Mouse (Mus musculus) liver, embryonic 16.5 days (tissue): ENCODE results near the gene Gatb. TPM values are rescaled to one million over a fixed set of nuclear protein-coding genes. Genes with fewer than 3 reads are reported as not detected.
"Not testable (repeated sequence)": the region's sequence is repeated elsewhere in the genome, so short reads cannot be mapped to it uniquely, and the experiment has no call there.

Source experiments
- ATAC-seq: fragments of 200-750 bp; cut with Nextera tagmentation; 2 replicates; pipeline ENCODE4 v1.8.0; 2017; ENCODE audit warnings: low read depth, mild to moderate bottlenecking, moderate number of reproducible peaks, moderate library complexity
- H3K27ac ChIP-seq: fragments of 300-500 bp; sonication (generic); 2 replicates; pipeline ENCODE4 v1.5.1; 2014; ENCODE audit warnings: mild to moderate bottlenecking, low read length
- H3K27me3 ChIP-seq: fragments of 300-500 bp; sonication (generic); 2 replicates; pipeline ENCODE4 v1.6.1; 2014; ENCODE audit warnings: low read depth, low read length, mixed read lengths; ENCODE audit not compliant: control insufficient read depth, insufficient read depth
- H3K36me3 ChIP-seq: fragments of 300-500 bp; sonication (generic); 2 replicates; pipeline ENCODE4 v1.6.1; 2014; ENCODE audit warnings: mild to moderate bottlenecking; ENCODE audit not compliant: control insufficient read depth, insufficient read depth
- H3K4me1 ChIP-seq: fragments of 300-500 bp; sonication (generic); 2 replicates; pipeline ENCODE4 v1.6.1; 2014; ENCODE audit warnings: low read depth, low read length, mixed read lengths; ENCODE audit not compliant: control insufficient read depth
- H3K4me2 ChIP-seq: fragments of 300-500 bp; sonication (generic); 2 replicates; pipeline ENCODE4 v1.6.1; 2014; ENCODE audit warnings: low read depth, low read length, mixed read lengths
- H3K4me3 ChIP-seq: fragments of 300-500 bp; sonication (generic); 2 replicates; pipeline ENCODE4 v1.5.1; 2014; ENCODE audit warnings: low read depth, mild to moderate bottlenecking, low read length
- H3K9ac ChIP-seq: fragments of 300-500 bp; sonication (generic); 2 replicates; pipeline ENCODE4 v1.6.1; 2014; ENCODE audit warnings: low read depth, low read length
- H3K9me3 ChIP-seq: fragments of 300-500 bp; sonication (generic); replicated peaks from 2 replicates; pipeline ENCODE4 v1.6.1; 2016; ENCODE audit warnings: low read length; ENCODE audit not compliant: control insufficient read depth
- WGBS: fragments of 180-500 bp; shearing (Covaris S2); extraction: QIAGEN DNeasy Blood & Tissue Kit; methylation state at CpG from one replicate; pipeline ENCODE4 v1.1.7; 2014; ENCODE audit not compliant: insufficient replicate concordance; 5-methylcytosine and 5-hydroxymethylcytosine counted together
- polyA plus RNA-seq: library from polyadenylated mRNA; unstranded; fragments of >200 nt; fragmentation: Nextera tagmentation; extraction: Ambion mirVana; gene quantifications from 2 replicates; pipeline ENCODE4 v1.2.1, GENCODE M21; 2015

Gene Gatb
- polyA plus RNA-seq, 1 experiment from 2014 or later = 16.9 TPM

DNA sequence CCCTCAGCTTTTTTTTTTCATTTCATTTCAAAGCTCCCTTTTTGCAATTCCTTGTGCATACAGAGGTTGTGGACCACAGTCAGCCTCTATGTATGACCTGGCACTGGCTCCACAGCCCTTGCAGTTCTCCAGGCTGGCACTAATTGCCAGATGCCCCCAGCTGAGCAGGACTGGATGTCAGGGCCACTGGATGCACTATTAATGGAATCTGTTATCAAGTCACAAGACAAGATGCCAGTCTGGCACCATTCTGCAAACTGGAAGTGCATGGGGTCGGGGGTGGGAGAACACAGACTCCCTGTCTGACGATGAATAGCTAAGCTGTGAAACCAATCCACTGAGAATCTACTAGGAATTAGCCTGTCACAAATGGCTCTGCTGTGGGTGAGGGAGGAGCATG is 22.6 kb upstream of the Gatb start:
- H3K9me3 ChIP-seq = no peaks in the 10 kb centered on the region
- ATAC-seq = no peak

DNA sequence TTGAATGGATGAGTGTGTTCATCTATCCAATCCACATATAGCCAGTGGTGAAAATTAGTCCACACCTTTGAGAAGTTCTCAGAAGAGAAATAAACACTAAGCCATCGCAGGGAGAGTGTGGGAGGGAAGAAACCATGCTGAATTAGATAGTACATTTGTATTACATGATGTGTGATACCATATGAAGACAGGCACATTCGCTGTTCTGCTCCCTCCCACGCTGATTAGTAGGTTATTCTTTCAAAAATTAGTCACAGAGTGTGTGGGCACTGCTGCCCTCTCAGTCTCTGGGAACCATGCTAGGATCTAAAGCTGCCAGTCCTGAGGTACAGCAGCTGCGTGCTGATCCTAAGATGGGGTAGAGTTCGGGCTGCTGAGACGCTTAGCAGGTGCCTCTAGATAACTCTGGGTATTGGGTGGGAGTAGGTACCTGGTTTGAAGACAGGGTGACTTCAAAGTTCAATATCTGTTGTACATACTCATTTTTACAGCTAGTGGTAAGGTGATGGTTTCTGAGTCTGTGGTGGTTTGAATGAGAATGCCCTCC is 20.1 kb upstream of the Gatb start:
- no peak overlapping the region for H3K9ac ChIP-seq
- H3K36me3 ChIP-seq = no peaks in the 10 kb centered on the region
- no peak overlapping the region for H3K4me2 ChIP-seq
- H3K9me3 ChIP-seq = no peaks in the 10 kb centered on the region
- ATAC-seq = no peak
- no peaks in the 10 kb centered on the region for H3K4me1 ChIP-seq
- WGBS = 68% methylated on average over 6 of the region's 6 CpGs
- no peak overlapping the region for H3K27ac ChIP-seq
- no peaks in the 10 kb centered on the region for H3K27me3 ChIP-seq
- no peak overlapping the region for H3K4me3 ChIP-seq

More for the DNA sequence above, 22.6 kb upstream of the Gatb start:
- no peaks in the 10 kb centered on the region for H3K27me3 ChIP-seq
- H3K9ac ChIP-seq = no peak overlapping the region
- no peak overlapping the region for H3K4me2 ChIP-seq
- no peak overlapping the region for H3K4me3 ChIP-seq
- WGBS = 67% methylated on average over 2 of the region's 2 CpGs
- H3K27ac ChIP-seq = no peak overlapping the region
- H3K4me1 ChIP-seq = no peaks in the 10 kb centered on the region
- H3K36me3 ChIP-seq = no peaks in the 10 kb centered on the region

DNA sequence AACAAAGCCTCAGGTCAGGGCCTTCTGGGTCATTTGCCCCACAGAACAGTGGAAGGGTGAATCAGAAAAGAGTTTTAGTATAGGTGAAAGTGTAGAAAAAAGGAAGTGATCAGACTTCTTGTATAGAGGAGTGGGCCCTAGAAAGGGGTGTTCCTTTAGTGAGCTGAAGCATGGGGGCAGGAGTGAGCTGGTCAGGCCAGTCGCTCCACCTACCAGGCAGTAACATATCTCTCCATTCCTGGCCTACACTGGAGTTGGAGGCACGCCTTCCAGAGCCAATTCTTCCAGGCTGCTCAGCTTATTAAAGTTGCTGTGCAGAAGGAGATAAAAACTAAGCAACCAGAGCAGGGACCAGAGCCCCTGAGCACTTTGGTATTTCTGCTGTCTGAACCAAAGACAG is 9.3 kb upstream of the Gatb start:
- 22% methylated on average over 2 of the region's 2 CpGs for WGBS
- Histone ChIP-seq H3K9me3 (no peaks in the 10 kb centered on the region), H3K4me3 (no peak overlapping the region), H3K4me1 (no peaks in the 10 kb centered on the region), H3K27ac (no peak overlapping the region), H3K27me3 (no peaks in the 10 kb centered on the region), H3K36me3 (no peaks in the 10 kb centered on the region), H3K9ac (no peak overlapping the region), H3K4me2 (no peak overlapping the region)
- no peak for ATAC-seq

DNA sequence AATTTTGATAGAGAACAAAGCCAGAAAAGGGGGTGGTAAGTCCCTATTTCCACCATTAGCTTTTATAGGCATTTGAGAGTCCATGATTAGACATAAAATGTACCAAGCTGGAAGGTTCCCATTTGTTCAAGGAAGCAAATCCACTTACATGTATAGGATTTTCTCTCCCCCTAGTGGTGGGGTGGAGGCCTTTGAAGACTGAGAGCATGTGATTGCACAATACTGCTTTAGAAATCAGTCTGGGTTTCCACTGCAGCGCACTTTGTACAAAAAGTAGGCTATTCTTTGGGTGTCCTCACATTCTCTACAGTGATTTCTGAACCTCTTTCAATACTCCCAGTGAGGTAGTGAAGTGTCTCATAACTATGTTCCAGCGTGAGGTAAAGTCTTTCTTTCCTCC is 2.6 kb upstream of the Gatb start:
- Histone ChIP-seq H3K4me2 (no peak overlapping the region), H3K4me1 (peaks cover 3% of the 10 kb centered on the region), H3K36me3 (no peaks in the 10 kb centered on the region), H3K9me3 (no peaks in the 10 kb centered on the region), H3K4me3 (no peak overlapping the region), H3K27me3 (no peaks in the 10 kb centered on the region), H3K9ac (no peak overlapping the region), H3K27ac (no peak overlapping the region)
- no peak for ATAC-seq
- WGBS = 50% methylated on average over 2 of the region's 2 CpGs

DNA sequence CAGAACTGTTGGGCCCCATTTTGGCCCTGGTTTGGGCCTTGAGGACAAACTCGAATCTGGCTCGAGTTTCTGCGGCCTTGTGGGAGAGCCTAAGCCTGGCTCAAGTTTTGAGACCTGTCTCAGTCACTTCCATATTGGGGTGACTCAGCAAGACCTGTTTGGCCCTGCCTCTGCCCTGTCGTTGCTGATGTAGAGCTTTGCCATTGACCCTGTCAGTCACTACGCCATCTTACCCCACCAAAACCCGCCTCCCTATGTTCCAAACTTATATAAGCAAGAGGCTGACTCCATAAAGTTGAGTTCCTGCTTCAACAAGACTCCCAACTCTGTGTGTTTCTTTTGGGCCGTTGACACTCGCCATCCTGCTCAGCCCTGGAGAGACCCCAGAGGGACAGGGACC is 1.4 kb upstream of the Gatb start:
- H3K36me3 ChIP-seq, H3K27ac ChIP-seq, ATAC-seq, H3K4me1 ChIP-seq, H3K27me3 ChIP-seq, H3K4me3 ChIP-seq, H3K4me2 ChIP-seq, H3K9ac ChIP-seq, H3K9me3 ChIP-seq: not testable (repeated sequence)
- 80% methylated on average over 8 of the region's 8 CpGs for WGBS

DNA sequence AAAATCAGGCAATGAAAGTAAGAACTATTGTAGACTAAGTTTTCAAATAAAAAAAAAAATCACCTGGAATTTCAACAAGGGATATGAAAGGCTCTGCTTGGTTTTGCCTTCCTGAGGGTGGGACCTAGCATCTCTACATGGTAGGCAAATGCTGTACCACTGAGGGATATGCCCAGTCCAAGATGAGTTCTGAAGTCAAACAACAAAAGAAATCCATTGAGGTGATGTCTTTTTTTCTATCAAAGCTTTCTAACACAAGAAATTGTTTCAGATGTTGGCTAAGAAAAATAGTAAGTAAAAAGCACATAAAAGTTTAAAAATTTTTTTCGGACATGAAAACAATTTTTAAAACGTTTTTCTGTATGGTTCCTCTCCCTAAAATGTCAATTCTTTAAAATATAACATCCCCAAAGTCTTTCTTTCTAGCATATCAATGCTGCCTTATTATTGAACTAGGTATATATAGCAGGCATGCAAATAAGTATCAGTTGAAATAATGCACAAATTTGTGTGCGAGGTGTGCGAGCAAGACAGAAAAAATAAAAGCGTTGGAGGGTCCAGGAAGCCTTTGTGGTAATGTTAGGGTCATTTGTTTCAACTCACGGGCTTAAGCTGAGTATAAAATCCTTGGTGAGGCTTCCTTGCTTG is 579 bp upstream of the Gatb start:
- no peaks in the 10 kb centered on the region for H3K9me3 ChIP-seq
- ATAC-seq = no peak
- H3K4me1 ChIP-seq = peaks cover 3% of the 10 kb centered on the region
- H3K9ac ChIP-seq = peak overlapping the region; percentile 53; the same call in 1 of the 2 replicates
- H3K27ac ChIP-seq = peak overlapping the region; percentile 45; the same call in 1 of the 2 replicates
- no peaks in the 10 kb centered on the region for H3K27me3 ChIP-seq
- peak overlapping the region; percentile 88 for H3K4me2 ChIP-seq
- no peaks in the 10 kb centered on the region for H3K36me3 ChIP-seq
- 17% methylated on average over 6 of the region's 6 CpGs for WGBS
- H3K4me3 ChIP-seq = peak overlapping the region; percentile 81

DNA sequence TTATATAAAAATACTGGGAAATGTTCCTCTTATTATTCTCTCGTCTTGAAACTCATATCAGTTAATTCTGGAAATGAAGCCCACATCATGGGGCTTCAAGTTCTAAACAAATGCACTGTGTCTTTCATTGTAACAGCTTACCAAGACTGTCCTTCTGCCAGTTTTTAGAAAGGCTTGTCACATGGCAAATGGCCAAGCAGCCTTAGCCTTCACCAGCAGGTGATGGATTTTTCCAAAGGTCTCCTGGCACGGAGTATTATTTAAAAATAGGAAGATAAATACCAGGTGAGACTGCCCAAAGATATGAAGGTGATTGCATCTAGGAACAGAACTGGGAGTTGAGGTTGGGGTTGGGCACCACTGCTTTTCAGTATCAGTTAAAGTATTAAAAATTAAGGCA is 8.8 kb downstream of the Gatb start:
- no peak for ATAC-seq
- Histone ChIP-seq H3K27me3 (no peaks in the 10 kb centered on the region), H3K4me3 (no peak overlapping the region), H3K9ac (no peak overlapping the region), H3K36me3 (no peaks in the 10 kb centered on the region), H3K27ac (no peak overlapping the region), H3K9me3 (no peaks in the 10 kb centered on the region), H3K4me1 (peaks cover 2% of the 10 kb centered on the region; the same call in 1 of the 2 replicates), H3K4me2 (no peak overlapping the region)
- 55% methylated on average over 2 of the region's 2 CpGs for WGBS

DNA sequence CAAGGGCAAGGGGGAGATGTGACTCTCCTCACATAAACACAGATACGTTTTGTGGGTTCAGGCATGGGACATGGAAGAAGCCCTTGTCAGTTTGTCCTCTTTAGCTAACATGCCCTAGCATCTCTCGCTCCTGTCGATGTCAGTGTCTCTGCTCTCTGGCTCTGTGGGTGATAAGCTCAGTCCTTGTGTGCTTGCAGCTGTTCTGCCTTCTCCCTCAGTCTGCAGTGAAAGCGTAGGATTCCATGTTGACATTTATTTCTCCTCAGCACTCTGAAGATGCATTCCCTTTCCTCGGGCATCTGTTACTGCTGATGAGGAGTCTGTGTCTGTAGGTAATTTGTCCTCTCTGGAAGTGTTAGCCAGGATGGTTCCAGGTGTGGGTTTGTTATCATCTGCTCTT is 9.3 kb downstream of the Gatb start:
- Histone ChIP-seq H3K27ac (no peak overlapping the region), H3K36me3 (no peaks in the 10 kb centered on the region), H3K4me1 (peaks cover 2% of the 10 kb centered on the region; the same call in 1 of the 2 replicates), H3K9me3 (no peaks in the 10 kb centered on the region), H3K9ac (no peak overlapping the region), H3K4me2 (no peak overlapping the region), H3K4me3 (no peak overlapping the region), H3K27me3 (no peaks in the 10 kb centered on the region)
- WGBS = 63% methylated on average over 5 of the region's 5 CpGs
- ATAC-seq = no peak

DNA sequence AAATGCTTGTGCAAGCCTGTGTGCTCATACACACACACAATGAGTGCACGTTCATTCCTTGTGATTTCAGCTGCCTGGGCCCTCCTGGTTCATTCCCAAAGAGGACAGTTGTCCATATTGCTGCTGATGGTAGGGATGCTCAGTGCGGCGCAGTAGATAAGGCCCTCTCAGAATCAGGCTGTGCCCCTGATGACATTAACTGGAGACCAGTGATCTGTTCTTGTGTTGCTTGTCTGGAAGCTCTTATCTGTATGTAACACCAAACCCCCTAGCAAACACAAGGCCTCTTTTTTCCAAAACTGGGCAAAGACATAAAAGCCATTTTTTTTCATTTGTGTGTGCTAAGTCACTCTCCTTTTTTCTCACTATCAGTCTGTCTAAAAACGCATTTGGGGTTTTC is 11.0 kb downstream of the Gatb start:
- no peak overlapping the region for H3K4me3 ChIP-seq
- no peak overlapping the region for H3K9ac ChIP-seq
- H3K9me3 ChIP-seq = no peaks in the 10 kb centered on the region
- ATAC-seq = peak; percentile 82
- no peaks in the 10 kb centered on the region for H3K27me3 ChIP-seq
- 20% methylated on average over 4 of the region's 4 CpGs for WGBS
- H3K4me1 ChIP-seq = peaks cover 8% of the 10 kb centered on the region
- H3K36me3 ChIP-seq = no peaks in the 10 kb centered on the region
- no peak overlapping the region for H3K4me2 ChIP-seq
- H3K27ac ChIP-seq = no peak overlapping the region
